In the genomic region with DNA sequence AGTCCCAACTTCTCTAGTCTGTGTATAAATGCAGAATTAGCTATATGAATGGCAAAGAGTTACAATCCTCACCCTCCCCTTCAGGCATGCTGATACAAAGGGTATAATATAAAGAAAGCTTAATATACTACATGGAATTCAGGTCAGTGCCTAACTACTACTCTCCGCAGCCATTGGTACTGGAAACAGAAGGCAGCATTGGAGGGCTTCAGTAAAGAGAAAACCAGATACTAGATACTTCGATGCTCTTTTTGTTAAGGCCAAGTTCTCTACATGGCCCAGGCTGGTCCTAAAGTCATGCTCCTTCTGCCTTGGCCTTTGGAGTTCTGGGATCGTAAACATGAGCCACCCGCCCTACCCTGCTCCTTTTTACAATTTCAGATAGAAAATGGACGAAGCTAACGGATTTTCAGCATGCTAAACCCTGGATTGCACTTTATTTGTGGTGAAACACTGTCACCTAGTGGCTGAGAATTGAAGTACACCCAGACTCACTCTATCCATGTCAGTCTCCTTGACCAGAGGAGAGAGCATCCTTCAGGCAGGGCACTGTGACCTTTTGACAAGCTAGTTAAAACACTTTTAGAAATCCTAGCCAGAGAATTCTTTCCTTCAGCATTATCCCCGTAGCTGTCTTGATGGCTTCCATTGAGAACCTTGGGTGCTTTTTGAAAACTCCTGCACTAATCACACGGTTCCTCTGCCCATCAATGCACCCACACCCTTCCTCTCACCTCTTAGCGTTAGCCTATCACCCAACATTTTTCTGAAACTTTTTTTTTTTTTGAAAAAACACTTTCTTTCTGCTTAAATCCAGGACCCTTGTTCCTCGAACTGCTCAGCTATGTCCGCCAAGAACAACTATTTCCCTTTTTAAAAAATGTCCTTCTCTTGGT, we compare ENCODE assay signal across 8 mouse cellular contexts. TPM values are rescaled to one million over a fixed set of nuclear protein-coding genes. Genes with fewer than 3 reads are reported as not detected.
DNase-seq lines count a peak whose midpoint lies in the region; ATAC-seq and TF ChIP-seq lines count a peak whose summit lies in the region.

No protein-coding gene starts in this region.

- H3K27ac ChIP-seq in forebrain, postnatal 0 days (ENCODE audit: low read depth, low read length): no peak overlapping the region
- H3K27ac ChIP-seq in hindbrain, embryonic 10.5 days: no peak overlapping the region; the same call in 1 of the 2 replicates
- no peak overlapping the region for H3K27ac ChIP-seq in lung, embryonic 14.5 days (ENCODE audit: low read depth)

- 0 out of 2 replicates have a peak overlapping the region, but pooled peaks have one; percentile 13 for H3K4me3 ChIP-seq in forebrain, postnatal 0 days (ENCODE audit: low read depth, low read length)
- no peak overlapping the region for H3K4me3 ChIP-seq in hindbrain, embryonic 10.5 days
- H3K4me3 ChIP-seq in lung, embryonic 14.5 days (ENCODE audit: low read depth, low read length): no peak overlapping the region

- H3K36me3 ChIP-seq in forebrain, postnatal 0 days (ENCODE audit: insufficient read depth): no peaks in the 10 kb centered on the region
- no peaks in the 10 kb centered on the region for H3K36me3 ChIP-seq in hindbrain, embryonic 10.5 days
- no peaks in the 10 kb centered on the region for H3K36me3 ChIP-seq in lung, embryonic 14.5 days (ENCODE audit: insufficient read depth)

- TF ChIP-seq CTCF in forebrain, postnatal 0 days (IDR thresholded peaks at IDR 0.05; ENCODE audit: low read depth): peak; percentile 100
- peak; percentile 99 for TF ChIP-seq CTCF in lung, embryonic 14.5 days (IDR thresholded peaks at IDR 0.05; ENCODE audit: low read depth)

- peak; percentile 88 for ATAC-seq in forebrain, postnatal 0 days
- peak; percentile 78 for ATAC-seq in lung, embryonic 14.5 days (ENCODE audit: insufficient read depth)

- H3K27me3 ChIP-seq in forebrain, postnatal 0 days (ENCODE audit: insufficient read depth, low read length): no peaks in the 10 kb centered on the region
- no peaks in the 10 kb centered on the region for H3K27me3 ChIP-seq in hindbrain, embryonic 10.5 days (ENCODE audit: insufficient read depth, poor library complexity, severe bottlenecking)
- no peaks in the 10 kb centered on the region for H3K27me3 ChIP-seq in lung, embryonic 14.5 days (ENCODE audit: insufficient read depth, low read length)

- peak overlapping the region; percentile 44 for H3K4me2 ChIP-seq in forebrain, postnatal 0 days (ENCODE audit: low read depth)
- peak overlapping the region; percentile 38; the same call in 1 of the 2 replicates for H3K4me2 ChIP-seq in lung, embryonic 14.5 days

- DNase-seq in MN1 (ENCODE audit: low spot score): peak; percentile 83
- DNase-seq in cerebellum, adult 18-20 months: peak; percentile 67 to 81
- peak; percentile 92 for DNase-seq in forebrain, postnatal 0 days
- peak; percentile 69 for DNase-seq in hindbrain, embryonic 10.5 days (ENCODE audit: low spot score)
- peak; percentile 70 to 90 for DNase-seq in layer of hippocampus, adult 8-10 months (ENCODE audit: low spot score in 2 of 2)
- peak; percentile 94 for DNase-seq in lung, embryonic 14.5 days
- DNase-seq in ovary, postnatal 10 days (ENCODE audit: low spot score): peak; percentile 54
- DNase-seq in thymus, postnatal 14 days: peak; percentile 67

- H3K4me1 ChIP-seq in forebrain, postnatal 0 days (ENCODE audit: insufficient read depth): peaks cover 4% of the 10 kb centered on the region; the same call in 1 of the 2 replicates
- H3K4me1 ChIP-seq in hindbrain, embryonic 10.5 days (replicated peaks): no peaks in the 10 kb centered on the region; the same call in 1 of the 2 replicates
- no peaks in the 10 kb centered on the region for H3K4me1 ChIP-seq in lung, embryonic 14.5 days (ENCODE audit: insufficient read depth)

- WGBS in forebrain, postnatal 0 days: 48% methylated on average over 11 of the region's 11 CpGs
- 50% methylated on average over 11 of the region's 11 CpGs for WGBS in hindbrain, embryonic 10.5 days
- 46% methylated on average over 11 of the region's 11 CpGs for WGBS in lung, embryonic 14.5 days

- H3K9me3 ChIP-seq in forebrain, postnatal 0 days (ENCODE audit: low read length): no peaks in the 10 kb centered on the region
- no peaks in the 10 kb centered on the region for H3K9me3 ChIP-seq in hindbrain, embryonic 10.5 days
- H3K9me3 ChIP-seq in lung, embryonic 14.5 days (ENCODE audit: low read depth, low read length): no peaks in the 10 kb centered on the region

- peak overlapping the region; percentile 43; the same call in 1 of the 2 replicates for H3K9ac ChIP-seq in forebrain, postnatal 0 days
- H3K9ac ChIP-seq in lung, embryonic 14.5 days: no peak overlapping the region

RNA-seq across cellular contexts. Expression of a gene that starts 51.5 kb away (rescaled TPM):
- 0.62 and 0.85 TPM in 2 replicates for total RNA-seq in forebrain, postnatal 0 days (2014; rRNA removed)
- 0.58 and 0.92 TPM in 2 replicates for polyA plus RNA-seq in forebrain, postnatal 0 days (2015; fragmentation: Nextera tagmentation; extraction: Ambion mirVana)
- 0.16 and 0.35 TPM in 2 replicates for polyA plus RNA-seq in hindbrain, embryonic 10.5 days (2016; fragmentation: Nextera tagmentation; extraction: Ambion mirVana)
- 1 to 10 TPM; 1.0 to 1.7 (median 1.6) TPM for total RNA-seq in layer of hippocampus, adult 8-10 months (2022)
- polyA plus RNA-seq in lung, embryonic 14.5 days (2014; fragmentation: Nextera tagmentation; extraction: Ambion mirVana): 43.9 and 45.7 TPM in 2 replicates

RNA-seq across cellular contexts. Expression of a gene that starts 51.5 kb away (rescaled TPM):
- 44.0 and 51.9 TPM in 2 replicates for total RNA-seq in forebrain, postnatal 0 days (2014; rRNA removed)
- polyA plus RNA-seq in forebrain, postnatal 0 days (2015; fragmentation: Nextera tagmentation; extraction: Ambion mirVana): 16.7 and 21.3 TPM in 2 replicates
- polyA plus RNA-seq in hindbrain, embryonic 10.5 days (2016; fragmentation: Nextera tagmentation; extraction: Ambion mirVana): 8.7 and 9.5 TPM in 2 replicates
- total RNA-seq in layer of hippocampus, adult 8-10 months (2022): 10 to 100 TPM; 68.7 to 78.3 (median 75.5) TPM
- 19.7 and 19.8 TPM in 2 replicates for polyA plus RNA-seq in lung, embryonic 14.5 days (2014; fragmentation: Nextera tagmentation; extraction: Ambion mirVana)

Comparison
In these comparisons a context has a peak if more than half of its experiments do, and no peak if none do; other contexts are left out.
1. RNA of a gene that starts 51.5 kb away (polyA plus RNA-seq): 43.9 to 45.7 TPM in lung, embryonic 14.5 days; 0.58 to 0.92 TPM in forebrain, postnatal 0 days and 0.16 to 0.35 TPM in hindbrain, embryonic 10.5 days; every median in the first group is over 10 times any median in the second.
2. Peak in every context shown above with its lines, with median percentiles within 50 percentile points of each other: DNase-seq.